Mouse (Mus musculus) CH12.LX (cell line): ENCODE measurements around the gene Spock3.

ENCODE experiments used
- BHLHE40 ChIP-seq: IDR thresholded peaks from 2 replicates; pipeline ENCODE4 v1.6.1; 2011; ENCODE audit warnings: mild to moderate bottlenecking, low read depth, low read length, improper control_type of control experiment
- CTCF ChIP-seq, 2 experiments: IDR thresholded peaks in 1 of 2; conservative IDR thresholded peaks in 1 of 2; 2 replicates each; pipeline ENCODE4 v1.5.1; 2011 to 2012; ENCODE audit warnings: low read depth in 2 of 2, low read length in 2 of 2, improper control_type of control experiment in 1 of 2, inconsistent platforms in 1 of 2, mild to moderate bottlenecking in 1 of 2, moderate library complexity in 1 of 2
- E2F4 ChIP-seq: IDR thresholded peaks from 2 replicates; pipeline ENCODE4 v1.6.1; 2011; ENCODE audit warnings: low read depth, low read length, improper control_type of control experiment; ENCODE audit not compliant: insufficient replicate concordance
- ELF1 ChIP-seq: IDR thresholded peaks from 2 replicates; pipeline ENCODE4 v1.6.1; 2014; ENCODE audit warnings: low read depth, mild to moderate bottlenecking, inconsistent platforms, low read length, improper control_type of control experiment
- EP300 ChIP-seq: IDR thresholded peaks from 2 replicates; pipeline ENCODE4 v1.6.1; 2011; ENCODE audit warnings: low read length, improper control_type of control experiment
- ETS1 ChIP-seq: conservative IDR thresholded peaks from 2 replicates; pipeline ENCODE4 v1.6.1; 2012; ENCODE audit warnings: low read depth, mild to moderate bottlenecking, inconsistent platforms, low read length, improper control_type of control experiment, moderate library complexity
- KAT2A ChIP-seq: IDR thresholded peaks from 2 replicates; pipeline ENCODE4 v1.6.1; 2012; ENCODE audit warnings: low read length, improper control_type of control experiment, inconsistent platforms; ENCODE audit not compliant: insufficient replicate concordance
- SIN3A ChIP-seq: IDR thresholded peaks from 2 replicates; pipeline ENCODE4 v1.6.1; 2012; ENCODE audit warnings: low read length, improper control_type of control experiment, inconsistent platforms

DNA sequence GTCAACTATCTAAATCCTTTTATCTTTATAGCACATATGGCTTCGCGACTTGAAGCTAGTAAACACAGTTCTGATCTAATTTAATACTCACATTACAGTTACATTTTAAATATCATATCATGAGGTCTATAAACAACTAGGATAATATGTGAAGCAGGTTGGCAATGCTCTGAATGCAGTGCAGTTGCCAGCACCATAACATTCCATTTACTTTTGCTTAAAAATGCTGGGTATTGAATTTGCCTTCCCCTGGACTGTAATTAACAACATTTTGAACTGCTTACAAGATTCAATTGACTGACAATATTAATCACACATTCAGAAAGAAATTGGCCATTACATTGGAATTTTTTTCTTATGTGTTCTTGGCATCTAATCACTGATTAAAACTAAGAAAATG is 147.4 kb downstream of the Spock3 start:
- TF ChIP-seq CTCF (conservative IDR thresholded peaks at IDR 0.05 in 1 of 2, IDR thresholded peaks at IDR 0.05 in 1 of 2; ENCODE audit: low read depth in 2 of 2, low read length in 2 of 2), result no peak
- TF ChIP-seq ELF1, result no peak
- TF ChIP-seq SIN3A, result no peak
- TF ChIP-seq ETS1, result no peak
- no peak for TF ChIP-seq E2F4
- TF ChIP-seq BHLHE40, result no peak
- TF ChIP-seq EP300, result no peak
- TF ChIP-seq KAT2A, result no peak
